Mouse (Mus musculus): Measurements from ENCODE around the gene Mid1.

- TF ChIP-seq CTCF (IDR thresholded peaks at IDR 0.05; ENCODE audit: control insufficient read depth, insufficient read depth, insufficient read length) (no peak), USF1 (IDR thresholded peaks at IDR 0.05; ENCODE audit: low read depth) (no peak), MYOG (IDR thresholded peaks at IDR 0.05; ENCODE audit: control insufficient read depth, extremely low read depth, insufficient read length) (no peak)
Observed at GRCm38 (mm10) chrX:169691675-169692074, 6.7 kb downstream of the Mid1 start.

Measured in C2C12 (cell line).